Mouse (Mus musculus): ENCODE data around the gene Mageb16.

The Mageb16 gene

DNA sequence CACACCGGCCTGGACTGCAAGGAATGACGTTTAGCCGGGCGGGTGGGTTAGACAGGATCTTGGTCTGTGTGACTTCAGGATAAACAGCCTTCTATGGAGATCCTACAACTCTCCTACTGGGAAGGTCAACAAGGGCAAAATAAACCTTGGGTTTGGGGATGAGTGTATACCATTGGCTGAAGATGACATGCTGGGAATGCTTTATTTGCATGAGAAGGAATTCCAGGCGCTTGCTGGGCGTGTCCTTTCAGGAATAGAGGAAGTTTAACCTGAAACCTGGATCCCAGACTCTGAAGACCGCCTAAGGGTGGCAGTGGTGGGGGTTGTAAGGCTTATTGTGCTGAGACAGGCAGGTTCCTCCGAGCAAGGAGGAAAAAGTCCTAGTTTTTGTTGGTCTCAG, at the start of gene Mageb16:
TSS of gene Mageb16 (minus strand) at position 25 of the 400 bp plus-strand sequence.
- no peak for DNase-seq (ENCODE audit: low read depth, low spot score)

DNA sequence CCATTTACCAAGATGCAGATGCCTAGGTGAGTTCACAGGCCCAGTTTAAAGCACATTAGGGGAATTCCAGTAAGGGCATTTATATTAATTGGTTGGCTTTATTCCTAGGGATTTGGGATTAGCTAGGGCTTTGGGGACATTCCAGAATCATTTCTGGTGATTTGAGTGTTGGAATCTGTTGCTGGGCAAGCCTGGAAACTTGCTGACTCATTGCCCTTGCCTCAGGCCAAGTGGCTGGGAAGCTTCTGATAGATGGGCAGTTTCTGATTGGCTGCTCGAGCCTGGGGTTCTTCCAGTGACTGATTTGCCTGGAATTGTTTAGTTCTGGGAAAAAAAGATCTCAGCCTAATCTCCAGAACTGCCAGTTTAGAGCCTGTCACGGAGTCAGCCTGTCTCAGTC, 20.1 kb downstream of the Mageb16 start:
- no peak for DNase-seq (ENCODE audit: low read depth, low spot score)

- no peak for DNase-seq (ENCODE audit: low read depth, low spot score)
Measured at GRCm38 (mm10) chrX:79635396-79635795, 35.8 kb downstream of the Mageb16 start.

DNA sequence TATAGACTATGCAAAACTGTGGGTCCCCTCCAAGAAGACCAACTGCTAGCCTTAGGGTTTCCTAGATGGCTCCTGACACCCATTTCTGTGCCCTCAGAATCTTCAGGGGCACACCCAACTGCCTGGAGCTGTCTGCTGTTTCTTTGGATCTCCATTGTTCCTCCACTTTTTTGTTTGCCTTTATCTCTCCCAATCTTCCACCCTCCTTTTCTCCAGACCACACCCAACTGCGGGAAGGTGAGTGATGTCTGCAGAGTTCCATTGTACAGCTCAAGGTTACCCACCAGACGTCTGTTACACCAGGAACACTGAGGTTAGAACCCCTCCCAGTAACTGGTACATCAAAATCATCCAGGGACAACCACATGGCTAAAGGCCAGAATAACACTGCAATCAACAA, 64.8 kb downstream of the Mageb16 start:
- no peak for DNase-seq (ENCODE audit: low read depth, low spot score)

Measured in forelimb bud, embryonic 11.5 days (tissue).